Mouse (Mus musculus) MEL (cell line): ENCODE measurements around the gene Mcm2. TPM values are rescaled to one million over a fixed set of nuclear protein-coding genes. Genes with fewer than 3 reads are reported as not detected.
A peak's percentile ranks its signal among the peaks of the same experiment; 100 is the strongest.

Source experiments
- DNase-seq: peaks from one replicate; pipeline ENCODE4 v3.0.0; 2011; ENCODE audit warnings: low read depth, low spot score
- H3K27ac ChIP-seq: 2 replicates; pipeline ENCODE4 v1.5.1; 2012; ENCODE audit warnings: low read depth, mild to moderate bottlenecking, control low read depth, low read length, moderate library complexity; ENCODE audit not compliant: control insufficient read depth
- H3K27me3 ChIP-seq, 2 experiments: fragments of 150-350 bp in 1 of 2; sonication (generic) in 1 of 2; 2 replicates each; pipeline ENCODE4 v1.6.1; 2012; ENCODE audit warnings: low read length in 2 of 2, mild to moderate bottlenecking in 2 of 2, improper control_type of control experiment in 1 of 2, moderate library complexity in 1 of 2; ENCODE audit not compliant: insufficient read depth in 2 of 2, control insufficient read depth in 1 of 2
- H3K36me3 ChIP-seq, 2 experiments: 2 replicates each; pipeline ENCODE4 v1.6.1; 2012 to 2014; ENCODE audit warnings: low read length in 2 of 2, improper control_type of control experiment in 1 of 2, inconsistent platforms in 1 of 2, mild to moderate bottlenecking in 1 of 2; ENCODE audit not compliant: insufficient read depth in 2 of 2, control insufficient read depth in 1 of 2
- H3K4me1 ChIP-seq, 2 experiments: fragments of 150-350 bp in 1 of 2; sonication (generic) in 1 of 2; 2 replicates each; pipeline ENCODE4 v1.6.1; 2012; ENCODE audit warnings: low read length in 2 of 2, improper control_type of control experiment in 1 of 2, mild to moderate bottlenecking in 1 of 2; ENCODE audit not compliant: insufficient read depth in 2 of 2, control insufficient read depth in 1 of 2
- H3K4me3 ChIP-seq, 2 experiments: fragments of 150-350 bp in 1 of 2; sonication (generic) in 1 of 2; 2 replicates each; pipeline ENCODE4 v1.5.1; 2012; ENCODE audit warnings: low read depth in 2 of 2, low read length in 2 of 2, mild to moderate bottlenecking in 2 of 2, moderate library complexity in 2 of 2, control low read depth in 1 of 2, improper control_type of control experiment in 1 of 2; ENCODE audit not compliant: control insufficient read depth in 1 of 2, insufficient read depth in 1 of 2
- H3K79me2 ChIP-seq: 2 replicates; pipeline ENCODE4 v1.6.1; 2012; ENCODE audit warnings: mild to moderate bottlenecking, low read length, moderate library complexity; ENCODE audit not compliant: control insufficient read depth, poor library complexity, insufficient read depth
- H3K9ac ChIP-seq: 2 replicates; pipeline ENCODE4 v1.6.1; 2012; ENCODE audit warnings: low read depth, mild to moderate bottlenecking, control low read depth, low read length, moderate library complexity; ENCODE audit not compliant: control insufficient read depth, poor library complexity, severe bottlenecking
- H3K9me3 ChIP-seq: fragments of 150-350 bp; sonication (generic); replicated peaks from 2 replicates; pipeline ENCODE4 v1.6.1; 2012; ENCODE audit warnings: mild to moderate bottlenecking, low read length, improper control_type of control experiment, moderate library complexity; ENCODE audit not compliant: insufficient read depth
- CHD1 ChIP-seq: IDR thresholded peaks from 2 replicates; pipeline ENCODE4 v1.6.1; 2012; ENCODE audit warnings: low read depth, mild to moderate bottlenecking, inconsistent platforms, low read length, improper control_type of control experiment
- CTCF ChIP-seq, 3 experiments: IDR thresholded peaks in 2 of 3; conservative IDR thresholded peaks in 1 of 3; 2 replicates each; pipeline ENCODE4 v1.5.1; 2011 to 2012; ENCODE audit warnings: low read length in 3 of 3, low read depth in 2 of 3, mild to moderate bottlenecking in 2 of 3, improper control_type of control experiment in 1 of 3, inconsistent platforms in 1 of 3, mixed read lengths in 1 of 3, moderate library complexity in 1 of 3; ENCODE audit not compliant: control insufficient read depth in 1 of 3, insufficient read depth in 1 of 3, poor library complexity in 1 of 3, severe bottlenecking in 1 of 3
- E2F4 ChIP-seq: IDR thresholded peaks from 2 replicates; pipeline ENCODE4 v1.6.1; 2011; ENCODE audit warnings: low read depth, low read length, improper control_type of control experiment, borderline replicate concordance
- ELF1 ChIP-seq: IDR thresholded peaks from 2 replicates; pipeline ENCODE4 v1.6.1; 2014; ENCODE audit warnings: low read depth, mild to moderate bottlenecking, inconsistent platforms, low read length, improper control_type of control experiment, moderate library complexity
- ETS1 ChIP-seq: IDR thresholded peaks from 2 replicates; pipeline ENCODE4 v1.6.1; 2012; ENCODE audit warnings: low read depth, mild to moderate bottlenecking, inconsistent platforms, low read length, improper control_type of control experiment, moderate library complexity
- GABPA ChIP-seq: IDR thresholded peaks from 2 replicates; pipeline ENCODE4 v1.6.1; 2012; ENCODE audit warnings: low read depth, mild to moderate bottlenecking, inconsistent platforms, low read length, improper control_type of control experiment, moderate library complexity
- GATA1 ChIP-seq: IDR thresholded peaks from 2 replicates; pipeline ENCODE4 v1.6.1; 2011; ENCODE audit warnings: low read depth, low read length, improper control_type of control experiment
- JUND ChIP-seq: IDR thresholded peaks from 2 replicates; pipeline ENCODE4 v1.6.1; 2011; ENCODE audit warnings: low read depth, mild to moderate bottlenecking, improper control_type of control experiment, low read length
- KAT2A ChIP-seq: conservative IDR thresholded peaks from 2 replicates; pipeline ENCODE4 v1.6.1; 2012; ENCODE audit warnings: low read depth, low read length, improper control_type of control experiment, inconsistent platforms
- MAFK ChIP-seq: IDR thresholded peaks from 2 replicates; pipeline ENCODE4 v1.6.1; 2011; ENCODE audit warnings: low read depth, mild to moderate bottlenecking, low read length, improper control_type of control experiment, borderline replicate concordance
- MAX ChIP-seq: IDR thresholded peaks from 2 replicates; pipeline ENCODE4 v1.6.1; 2011; ENCODE audit warnings: low read length, improper control_type of control experiment
- MEF2A ChIP-seq: IDR thresholded peaks from 2 replicates; pipeline ENCODE4 v1.6.1; 2014; ENCODE audit warnings: low read depth, mild to moderate bottlenecking, inconsistent platforms, low read length, improper control_type of control experiment; ENCODE audit not compliant: poor library complexity, insufficient replicate concordance, severe bottlenecking; ENCODE audit errors: extremely low read depth
- MYB ChIP-seq: IDR thresholded peaks from 2 replicates; pipeline ENCODE4 v1.6.1; 2011; ENCODE audit warnings: mild to moderate bottlenecking, low read depth, low read length, improper control_type of control experiment
- MYC ChIP-seq: IDR thresholded peaks from 2 replicates; pipeline ENCODE4 v1.6.1; 2011; ENCODE audit warnings: low read depth, mild to moderate bottlenecking, low read length, improper control_type of control experiment, moderate library complexity
- NELFE ChIP-seq: IDR thresholded peaks from 2 replicates; pipeline ENCODE4 v1.6.1; 2011; ENCODE audit warnings: low read depth, low read length, improper control_type of control experiment
- NRF1 ChIP-seq: IDR thresholded peaks from 2 replicates; pipeline ENCODE4 v1.6.1; 2014; ENCODE audit warnings: low read depth, mild to moderate bottlenecking, inconsistent platforms, low read length, improper control_type of control experiment, moderate library complexity; ENCODE audit not compliant: poor library complexity, insufficient read depth, severe bottlenecking
- POLR2AphosphoS2 ChIP-seq: IDR thresholded peaks from 2 replicates; pipeline ENCODE4 v1.6.1; 2011; ENCODE audit warnings: low read length, improper control_type of control experiment
- POLR2AphosphoS5 ChIP-seq: IDR thresholded peaks from 2 replicates; pipeline ENCODE4 v1.6.1; 2012; ENCODE audit warnings: low read depth, borderline replicate concordance, mild to moderate bottlenecking, inconsistent platforms, low read length, moderate library complexity, mixed read lengths
- RAD21 ChIP-seq: IDR thresholded peaks from 2 replicates; pipeline ENCODE4 v1.6.1; 2011; ENCODE audit warnings: mild to moderate bottlenecking, low read depth, low read length, improper control_type of control experiment
- SIN3A ChIP-seq: IDR thresholded peaks from 2 replicates; pipeline ENCODE4 v1.6.1; 2012; ENCODE audit warnings: low read length, improper control_type of control experiment, inconsistent platforms
- SMC3 ChIP-seq: IDR thresholded peaks from 2 replicates; pipeline ENCODE4 v1.6.1; 2011; ENCODE audit warnings: low read depth, low read length, improper control_type of control experiment
- TBP ChIP-seq: IDR thresholded peaks from 2 replicates; pipeline ENCODE4 v1.8.0; 2011; ENCODE audit warnings: low read depth, low read length, improper control_type of control experiment
- TCF12 ChIP-seq: IDR thresholded peaks from 2 replicates; pipeline ENCODE4 v1.6.1; 2014; ENCODE audit warnings: low read depth, mild to moderate bottlenecking, inconsistent platforms, low read length, improper control_type of control experiment, moderate library complexity
- UBTF ChIP-seq: IDR thresholded peaks from 2 replicates; pipeline ENCODE4 v1.6.1; 2012; ENCODE audit warnings: low read depth, mild to moderate bottlenecking, inconsistent platforms, low read length, improper control_type of control experiment, moderate library complexity, borderline replicate concordance; ENCODE audit not compliant: insufficient read depth
- USF1 ChIP-seq: IDR thresholded peaks from 2 replicates; pipeline ENCODE4 v1.6.1; 2014; ENCODE audit warnings: low read depth, mild to moderate bottlenecking, inconsistent platforms, low read length, improper control_type of control experiment, moderate library complexity
- ZC3H11A ChIP-seq: IDR thresholded peaks from 2 replicates; pipeline ENCODE4 v1.6.1; 2012; ENCODE audit warnings: low read depth, mild to moderate bottlenecking, inconsistent platforms, low read length, improper control_type of control experiment
- ZKSCAN1 ChIP-seq: IDR thresholded peaks from 2 replicates; pipeline ENCODE4 v1.6.1; 2012; ENCODE audit warnings: low read depth, mild to moderate bottlenecking, inconsistent platforms, low read length, improper control_type of control experiment, moderate library complexity
- ZMIZ1 ChIP-seq: IDR thresholded peaks from 2 replicates; pipeline ENCODE4 v1.6.1; 2012; ENCODE audit warnings: low read depth, mild to moderate bottlenecking, inconsistent platforms, low read length, improper control_type of control experiment, moderate library complexity
- ZNF384 ChIP-seq: IDR thresholded peaks from 2 replicates; pipeline ENCODE4 v1.6.1; 2012; ENCODE audit warnings: low read depth, mild to moderate bottlenecking, inconsistent platforms, low read length, improper control_type of control experiment
- polyA plus RNA-seq, 2 experiments: library from polyadenylated mRNA; stranded (reverse) in 1 of 2; unstranded in 1 of 2; fragments of >175 nt in 1 of 2; fragments of >200 nt in 1 of 2; gene quantifications; 2 replicates each; pipeline versions ENCODE4 v1.2.1 to v1.2.4; 2012; ENCODE audit warnings: low replicate concordance in 2 of 2, low read depth in 1 of 2; ENCODE audit not compliant: insufficient read length in 2 of 2, insufficient read depth in 1 of 2, missing spikeins in 1 of 2
- total RNA-seq: library from RNA; depleted of rRNA; stranded (reverse); fragments of 300-350 nt; gene quantifications from 2 replicates; pipeline ENCODE4 v1.2.3, GENCODE M21; 2012

Mcm2 gene
- total and polyA plus RNA-seq, 3 experiments, result 110 to 268 (median 242) TPM

- peak; percentile 82 for DNase-seq
- Histone ChIP-seq H3K9ac (no peak overlapping the region), H3K36me3 (peaks cover 0 to 13% of the 10 kb centered on the region in 2 experiments; a peak in 2 of 4 replicates), H3K4me1 (peaks cover 7 to 18% of the 10 kb centered on the region in 2 experiments; a peak in 3 of 4 replicates), H3K9me3 (no peaks in the 10 kb centered on the region), H3K27ac (peak overlapping the region; percentile 94), H3K27me3 (no peaks in the 10 kb centered on the region), H3K4me3 (no peak overlapping the region), H3K79me2 (no peaks in the 10 kb centered on the region)
- peak; percentile 58 for TF ChIP-seq SMC3
- no peak for TF ChIP-seq MEF2A
- no peak for TF ChIP-seq NRF1
- TF ChIP-seq ZMIZ1, result no peak
- TF ChIP-seq ZKSCAN1, result no peak
- no peak for TF ChIP-seq CHD1
- no peak; the same call in 1 of the 2 replicates for TF ChIP-seq TCF12
- TF ChIP-seq USF1, result no peak
- TF ChIP-seq ETS1, result no peak
- TF ChIP-seq UBTF, result no peak
- TF ChIP-seq NELFE, result no peak
- TF ChIP-seq ZC3H11A, result peak; percentile 30; the same call in 1 of the 2 replicates
- TF ChIP-seq ELF1, result no peak
- peak; percentile 73 to 88 (median 86) for TF ChIP-seq CTCF (IDR thresholded peaks at IDR 0.05 in 2 of 3, conservative IDR thresholded peaks at IDR 0.05 in 1 of 3; ENCODE audit: control insufficient read depth in 1 of 3, insufficient read depth in 1 of 3, low read depth in 2 of 3, low read length in 3 of 3, poor library complexity in 1 of 3, severe bottlenecking in 1 of 3)
- TF ChIP-seq TBP, result no peak
- peak; percentile 57 for TF ChIP-seq RAD21
- no peak for TF ChIP-seq MAFK
- TF ChIP-seq MAX, result no peak
- TF ChIP-seq GABPA, result no peak
- TF ChIP-seq GATA1, result no peak
- no peak for TF ChIP-seq POLR2AphosphoS5
- TF ChIP-seq SIN3A, result no peak
- no peak for TF ChIP-seq ZNF384
- TF ChIP-seq KAT2A, result no peak
- no peak for TF ChIP-seq POLR2AphosphoS2
- no peak for TF ChIP-seq MYC
- no peak for TF ChIP-seq JUND
- no peak for TF ChIP-seq E2F4
- no peak for TF ChIP-seq MYB
Observed at GRCm38 (mm10) chr6:88916153-88916552, 17.6 kb upstream of the Mcm2 start.
